Mouse (Mus musculus) MEL-GATA-1-ER (cell line): Measurements from ENCODE around the gene Zfp513.
"Not testable (repeated sequence)": the region's sequence is repeated elsewhere in the genome, so short reads cannot be mapped to it uniquely, and the experiment has no call there.

ENCODE experiments used
- DNase-seq: peaks from one replicate; pipeline ENCODE4 v3.0.0-alpha.2; 2012; ENCODE audit warnings: low read depth; ENCODE audit errors: extremely low read depth

Zfp513 gene

GRCm38 (mm10) chr5:31201742-31202590 is at the start of gene Zfp513:
Gene Zfp513, minus strand, starts transcription at chr5:31202303.
- peak; percentile 100 for DNase-seq

GRCm38 (mm10) chr5:31251541-31252101 is 49.5 kb upstream of the Zfp513 start, which contains the start of gene Krtcap3:
Gene Krtcap3, plus strand, starts transcription at chr5:31251691.
- DNase-seq: no peak

- no peak for DNase-seq
Measured at GRCm38 (mm10) chr5:31250716-31251115, 48.6 kb upstream of the Zfp513 start.

- DNase-seq: peak; percentile 12
Measured at GRCm38 (mm10) chr5:31242191-31242590, 40.1 kb upstream of the Zfp513 start.

GRCm38 (mm10) chr5:31241522-31242034 is 39.5 kb upstream of the Zfp513 start:
- DNase-seq: peak; percentile 41

GRCm38 (mm10) chr5:31240637-31241521 is 38.8 kb upstream of the Zfp513 start, which contains the start of the genes Nrbp1 and Gm9970:
Gene Nrbp1, plus strand, starts transcription at chr5:31240864.
Gene Gm9970, minus strand, starts transcription at chr5:31241232.
- DNase-seq: peak; percentile 89

GRCm38 (mm10) chr5:31226641-31227040 is 24.5 kb upstream of the Zfp513 start:
- no peak for DNase-seq

GRCm38 (mm10) chr5:31222696-31223095 is 20.6 kb upstream of the Zfp513 start:
- DNase-seq: no peak

GRCm38 (mm10) chr5:31221304-31221945 is 19.3 kb upstream of the Zfp513 start:
- peak; percentile 86 for DNase-seq

- DNase-seq: peak; percentile 75
Measured at GRCm38 (mm10) chr5:31220448-31221303, 18.6 kb upstream of the Zfp513 start, which contains the start of gene Ppm1g. Gene Ppm1g, minus strand, starts transcription at chr5:31220687.

GRCm38 (mm10) chr5:31219911-31220447 is 17.9 kb upstream of the Zfp513 start:
- DNase-seq: no peak

GRCm38 (mm10) chr5:31219474-31219873 is 17.4 kb upstream of the Zfp513 start:
- no peak for DNase-seq

- DNase-seq: no peak
Measured at GRCm38 (mm10) chr5:31219070-31219469, 17.0 kb upstream of the Zfp513 start.

GRCm38 (mm10) chr5:31218294-31218693 is 16.2 kb upstream of the Zfp513 start:
- peak; percentile 86 for DNase-seq

GRCm38 (mm10) chr5:31216554-31216953 is 14.5 kb upstream of the Zfp513 start:
- not testable (repeated sequence) for DNase-seq

- DNase-seq: no peak
Measured at GRCm38 (mm10) chr5:31204421-31204820, 2.3 kb upstream of the Zfp513 start.

- no peak for DNase-seq
Measured at GRCm38 (mm10) chr5:31203866-31204265, 1.8 kb upstream of the Zfp513 start.

- DNase-seq: no peak
Measured at GRCm38 (mm10) chr5:31202933-31203332, 830 bp upstream of the Zfp513 start.

- no peak for DNase-seq
Measured at GRCm38 (mm10) chr5:31201042-31201741, 911 bp downstream of the Zfp513 start.
